Mouse (Mus musculus): Measurements from ENCODE around the gene Capn2. TPM values are rescaled to one million over a fixed set of nuclear protein-coding genes. Genes with fewer than 3 reads are reported as not detected.

Gene Capn2
- polyA plus RNA-seq, 1 experiment, result 113 TPM

- Histone ChIP-seq H3K27ac (replicated peaks; ENCODE audit: low read depth, low read length) (peak overlapping the region; percentile 19), H3K4me1 (ENCODE audit: control insufficient read depth, insufficient read depth, insufficient read length, low read length) (peaks cover 38% of the 10 kb centered on the region), H3K4me3 (ENCODE audit: insufficient read depth, low read depth, low read length) (peak overlapping the region; percentile 82; the same call in 1 of the 2 replicates)
These were observed 2.4 kb downstream of the Capn2 start for GRCm38 (mm10) chr1:182514803-182515590.

GRCm38 (mm10) chr1:182513714-182514113 is 3.7 kb downstream of the Capn2 start:
- Histone ChIP-seq H3K4me1 (ENCODE audit: control insufficient read depth, insufficient read depth, insufficient read length, low read length) (peaks cover 43% of the 10 kb centered on the region), H3K4me3 (ENCODE audit: insufficient read depth, low read depth, low read length) (no peak overlapping the region), H3K27ac (replicated peaks; ENCODE audit: low read depth, low read length) (peak overlapping the region; percentile 32; the same call in 1 of the 2 replicates)

- Histone ChIP-seq H3K4me3 (ENCODE audit: insufficient read depth, low read depth, low read length) (no peak overlapping the region), H3K27ac (replicated peaks; ENCODE audit: low read depth, low read length) (peak overlapping the region; percentile 32), H3K4me1 (ENCODE audit: control insufficient read depth, insufficient read depth, insufficient read length, low read length) (peaks cover 39% of the 10 kb centered on the region)
These were observed 4.5 kb downstream of the Capn2 start for GRCm38 (mm10) chr1:182512901-182513410.

GRCm38 (mm10) chr1:182511778-182512177 is 5.6 kb downstream of the Capn2 start:
- H3K27ac ChIP-seq (replicated peaks; ENCODE audit: low read depth, low read length), result peak overlapping the region; percentile 24; the same call in 1 of the 2 replicates
- peaks cover 39% of the 10 kb centered on the region for H3K4me1 ChIP-seq (ENCODE audit: control insufficient read depth, insufficient read depth, insufficient read length, low read length)
- H3K4me3 ChIP-seq (ENCODE audit: insufficient read depth, low read depth, low read length), result no peak overlapping the region

GRCm38 (mm10) chr1:182511073-182511472 is 6.3 kb downstream of the Capn2 start:
- no peak overlapping the region for H3K4me3 ChIP-seq (ENCODE audit: insufficient read depth, low read depth, low read length)
- H3K4me1 ChIP-seq (ENCODE audit: control insufficient read depth, insufficient read depth, insufficient read length, low read length), result peaks cover 42% of the 10 kb centered on the region
- peak overlapping the region; percentile 49; the same call in 1 of the 2 replicates for H3K27ac ChIP-seq (replicated peaks; ENCODE audit: low read depth, low read length)

- Histone ChIP-seq H3K4me1 (ENCODE audit: control insufficient read depth, insufficient read depth, insufficient read length, low read length) (peaks cover 48% of the 10 kb centered on the region), H3K4me3 (ENCODE audit: insufficient read depth, low read depth, low read length) (no peak overlapping the region), H3K27ac (replicated peaks; ENCODE audit: low read depth, low read length) (no peak overlapping the region)
These were observed 8.2 kb downstream of the Capn2 start for GRCm38 (mm10) chr1:182509110-182509797.

GRCm38 (mm10) chr1:182506229-182506986 is 11.0 kb downstream of the Capn2 start:
- Histone ChIP-seq H3K27ac (replicated peaks; ENCODE audit: low read depth, low read length) (peak overlapping the region; percentile 92), H3K4me1 (ENCODE audit: control insufficient read depth, insufficient read depth, insufficient read length, low read length) (peaks cover 60% of the 10 kb centered on the region), H3K4me3 (ENCODE audit: insufficient read depth, low read depth, low read length) (0 out of 2 replicates have a peak overlapping the region, but pooled peaks have one; percentile 4)

GRCm38 (mm10) chr1:182505291-182505690 is 12.1 kb downstream of the Capn2 start:
- Histone ChIP-seq H3K4me3 (ENCODE audit: insufficient read depth, low read depth, low read length) (no peak overlapping the region), H3K27ac (replicated peaks; ENCODE audit: low read depth, low read length) (peak overlapping the region; percentile 92), H3K4me1 (ENCODE audit: control insufficient read depth, insufficient read depth, insufficient read length, low read length) (peaks cover 63% of the 10 kb centered on the region)

- Histone ChIP-seq H3K27ac (replicated peaks; ENCODE audit: low read depth, low read length) (peak overlapping the region; percentile 67), H3K4me1 (ENCODE audit: control insufficient read depth, insufficient read depth, insufficient read length, low read length) (peaks cover 62% of the 10 kb centered on the region), H3K4me3 (ENCODE audit: insufficient read depth, low read depth, low read length) (no peak overlapping the region)
These were observed 13.2 kb downstream of the Capn2 start for GRCm38 (mm10) chr1:182504223-182504622.

GRCm38 (mm10) chr1:182503206-182503900 is 14.1 kb downstream of the Capn2 start:
- peak overlapping the region; percentile 94 for H3K27ac ChIP-seq (replicated peaks; ENCODE audit: low read depth, low read length)
- peaks cover 65% of the 10 kb centered on the region for H3K4me1 ChIP-seq (ENCODE audit: control insufficient read depth, insufficient read depth, insufficient read length, low read length)
- no peak overlapping the region for H3K4me3 ChIP-seq (ENCODE audit: insufficient read depth, low read depth, low read length)

- H3K27ac ChIP-seq (replicated peaks; ENCODE audit: low read depth, low read length), result peak overlapping the region; percentile 94
- peaks cover 68% of the 10 kb centered on the region for H3K4me1 ChIP-seq (ENCODE audit: control insufficient read depth, insufficient read depth, insufficient read length, low read length)
- no peak overlapping the region for H3K4me3 ChIP-seq (ENCODE audit: insufficient read depth, low read depth, low read length)
These were observed 14.8 kb downstream of the Capn2 start for GRCm38 (mm10) chr1:182502491-182503050.

GRCm38 (mm10) chr1:182501815-182502405 is 15.5 kb downstream of the Capn2 start:
- H3K4me1 ChIP-seq (ENCODE audit: control insufficient read depth, insufficient read depth, insufficient read length, low read length), result peaks cover 73% of the 10 kb centered on the region
- H3K27ac ChIP-seq (replicated peaks; ENCODE audit: low read depth, low read length), result peak overlapping the region; percentile 94
- H3K4me3 ChIP-seq (ENCODE audit: insufficient read depth, low read depth, low read length), result no peak overlapping the region

- Histone ChIP-seq H3K4me3 (ENCODE audit: insufficient read depth, low read depth, low read length) (no peak overlapping the region), H3K27ac (replicated peaks; ENCODE audit: low read depth, low read length) (peak overlapping the region; percentile 94), H3K4me1 (ENCODE audit: control insufficient read depth, insufficient read depth, insufficient read length, low read length) (peaks cover 73% of the 10 kb centered on the region)
These were observed 16.6 kb downstream of the Capn2 start for GRCm38 (mm10) chr1:182500843-182501242.

GRCm38 (mm10) chr1:182500224-182500623 is 17.2 kb downstream of the Capn2 start:
- peaks cover 67% of the 10 kb centered on the region for H3K4me1 ChIP-seq (ENCODE audit: control insufficient read depth, insufficient read depth, insufficient read length, low read length)
- no peak overlapping the region for H3K4me3 ChIP-seq (ENCODE audit: insufficient read depth, low read depth, low read length)
- H3K27ac ChIP-seq (replicated peaks; ENCODE audit: low read depth, low read length), result peak overlapping the region; percentile 94

Data from brown adipose tissue, adult 24 weeks (tissue).